Mouse (Mus musculus) forebrain, embryonic 12.5 days (tissue): ENCODE data around the gene Rbmxl2. TPM values are rescaled to one million over a fixed set of nuclear protein-coding genes. Genes with fewer than 3 reads are reported as not detected.

Source experiments
- ATAC-seq: fragments of 200-750 bp; cut with Nextera tagmentation; 2 replicates; pipeline ENCODE4 v1.8.0; 2017; ENCODE audit warnings: moderate TSS enrichment; ENCODE audit not compliant: low FRiP score
- H3K27ac ChIP-seq: fragments of 300-500 bp; sonication (generic); 2 replicates; pipeline ENCODE4 v1.5.1; 2016; ENCODE audit warnings: mild to moderate bottlenecking
- H3K27me3 ChIP-seq: fragments of 300-500 bp; sonication (generic); 2 replicates; pipeline ENCODE4 v1.6.1; 2016; ENCODE audit warnings: mild to moderate bottlenecking
- H3K36me3 ChIP-seq: fragments of 300-500 bp; sonication (generic); replicated peaks from 2 replicates; pipeline ENCODE4 v1.6.1; 2016; ENCODE audit warnings: mild to moderate bottlenecking
- H3K4me1 ChIP-seq: fragments of 300-500 bp; sonication (generic); 2 replicates; pipeline ENCODE4 v1.6.1; 2016
- H3K4me2 ChIP-seq: fragments of 300-500 bp; sonication (generic); 2 replicates; pipeline ENCODE4 v1.6.1; 2016; ENCODE audit warnings: mild to moderate bottlenecking, moderate library complexity
- H3K4me3 ChIP-seq: fragments of 300-500 bp; sonication (generic); replicated peaks from 2 replicates; pipeline ENCODE4 v1.5.1; 2016; ENCODE audit warnings: mild to moderate bottlenecking
- H3K9ac ChIP-seq: fragments of 300-500 bp; sonication (generic); 2 replicates; pipeline ENCODE4 v1.6.1; 2016; ENCODE audit warnings: mild to moderate bottlenecking
- H3K9me3 ChIP-seq: fragments of 300-500 bp; sonication (generic); 2 replicates; pipeline ENCODE4 v1.6.1; 2016
- WGBS: fragments of 180-500 bp; shearing (Covaris S2); methylation state at CpG from one replicate; pipeline ENCODE4 v1.1.7; 2016; 5-methylcytosine and 5-hydroxymethylcytosine counted together
- polyA plus RNA-seq: library from polyadenylated mRNA; unstranded; fragments of >200 nt; fragmentation: Nextera tagmentation; extraction: Ambion mirVana; gene quantifications from 2 replicates; pipeline ENCODE4 v1.2.1, GENCODE M21; 2016

Rbmxl2 gene
- not detected in 2 replicates for polyA plus RNA-seq

DNA sequence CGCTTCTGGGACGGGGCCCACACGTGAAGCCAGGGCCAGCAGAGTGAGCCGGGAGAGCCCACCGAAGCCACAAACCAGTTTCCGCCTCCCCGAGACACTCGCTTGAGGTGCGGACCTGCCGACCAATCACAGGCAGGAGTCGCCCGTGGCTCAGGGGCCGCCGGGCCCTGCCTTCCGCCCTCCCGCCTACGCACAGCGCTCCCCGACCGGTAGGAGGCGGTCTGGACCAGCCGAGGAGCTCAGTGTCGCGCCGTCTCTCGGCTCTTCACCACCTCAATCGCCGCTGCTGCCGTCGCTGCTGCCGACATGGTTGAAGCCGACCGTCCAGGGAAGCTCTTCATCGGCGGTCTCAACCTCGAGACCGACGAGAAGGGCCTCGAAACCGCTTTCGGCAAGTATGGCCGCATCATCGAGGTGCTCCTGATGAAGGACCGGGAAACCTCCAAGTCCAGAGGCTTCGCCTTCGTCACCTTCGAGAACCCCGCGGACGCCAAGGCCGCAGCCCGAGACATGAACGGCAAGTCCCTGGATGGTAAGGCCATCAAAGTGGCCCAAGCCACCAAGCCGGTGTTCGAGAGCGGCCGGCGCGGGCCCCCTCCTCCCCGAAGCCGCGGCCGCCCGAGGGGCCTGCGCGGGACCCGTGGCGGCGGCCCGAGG lies at the start of gene Rbmxl2:
Rbmxl2 (plus strand) TSS at position 242 of the 657 bp plus-strand sequence.
- ATAC-seq = no peak; the same call in 1 of the 2 replicates
- Histone ChIP-seq H3K4me3 (peak within 1 kb of the TSS; percentile 28), H3K9me3 (peaks cover 17% of the 10 kb centered on the region), H3K4me1 (no peaks in the 10 kb centered on the region), H3K27ac (no peak within 1 kb of the TSS), H3K36me3 (no peaks in the 10 kb centered on the region), H3K9ac (no peak within 1 kb of the TSS), H3K4me2 (peak within 1 kb of the TSS; percentile 13), H3K27me3 (peaks cover 29% of the 10 kb centered on the region)
- WGBS = 43% methylated on average over 70 of the region's 70 CpGs

DNA sequence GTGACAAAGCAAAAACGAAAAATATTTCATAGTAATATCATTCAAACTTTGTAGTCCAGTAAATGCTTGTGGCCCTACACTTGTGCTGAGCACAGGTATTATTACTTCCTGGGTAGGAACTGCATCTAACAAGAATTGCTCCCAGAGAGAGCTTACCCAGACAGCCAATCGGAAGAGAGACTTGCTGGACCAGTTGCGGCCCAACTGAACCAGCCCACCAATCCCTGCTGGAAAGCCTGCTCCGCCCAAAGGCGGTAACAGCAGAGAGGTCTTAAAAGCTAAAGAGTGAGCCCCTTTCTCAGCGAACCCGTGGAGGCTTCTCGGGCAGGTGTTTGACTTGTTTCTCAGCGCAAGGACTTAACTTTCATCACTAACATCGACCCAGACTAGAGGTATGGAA lies 42.6 kb upstream of the Rbmxl2 start, which contains the start of gene Nlrp14:
Nlrp14 (plus strand) TSS at position 301 of the 400 bp plus-strand sequence.
- no peaks in the 10 kb centered on the region for H3K9me3 ChIP-seq
- no peaks in the 10 kb centered on the region for H3K4me1 ChIP-seq
- 85% methylated on average over 10 of the region's 10 CpGs for WGBS
- H3K4me3 ChIP-seq = no peak within 1 kb of the TSS
- no peak within 1 kb of the TSS for H3K9ac ChIP-seq
- H3K36me3 ChIP-seq = no peaks in the 10 kb centered on the region
- H3K27ac ChIP-seq = no peak within 1 kb of the TSS
- no peak within 1 kb of the TSS for H3K4me2 ChIP-seq
- H3K27me3 ChIP-seq = no peaks in the 10 kb centered on the region
- ATAC-seq = no peak

DNA sequence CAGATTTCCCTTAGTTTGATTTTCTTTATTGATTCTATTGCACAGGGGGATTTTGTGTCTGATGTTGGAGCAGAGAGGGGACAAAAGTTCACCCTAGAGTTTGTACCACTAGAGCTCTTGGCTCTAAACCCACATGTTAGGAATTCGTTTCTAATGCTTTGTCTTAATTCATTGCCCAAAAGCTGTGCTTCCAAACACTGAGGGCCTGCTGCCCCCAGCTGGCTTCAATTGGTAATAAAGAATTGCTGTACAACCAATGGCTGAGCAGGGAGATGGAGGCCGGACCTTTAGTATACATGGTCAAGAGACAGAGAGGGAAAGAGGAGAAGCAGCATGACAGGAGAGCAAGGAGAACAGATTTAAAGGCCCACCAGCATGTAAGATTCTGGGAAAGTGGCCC lies 28.8 kb upstream of the Rbmxl2 start:
- no peaks in the 10 kb centered on the region for H3K9me3 ChIP-seq
- ATAC-seq = no peak
- H3K36me3 ChIP-seq = no peaks in the 10 kb centered on the region
- no peaks in the 10 kb centered on the region for H3K4me1 ChIP-seq
- H3K27me3 ChIP-seq = no peaks in the 10 kb centered on the region
- no peak overlapping the region for H3K27ac ChIP-seq
- no peak overlapping the region for H3K4me3 ChIP-seq
- H3K4me2 ChIP-seq = no peak overlapping the region
- no peak overlapping the region for H3K9ac ChIP-seq
- WGBS = 46% methylated on average over 2 of the region's 2 CpGs

DNA sequence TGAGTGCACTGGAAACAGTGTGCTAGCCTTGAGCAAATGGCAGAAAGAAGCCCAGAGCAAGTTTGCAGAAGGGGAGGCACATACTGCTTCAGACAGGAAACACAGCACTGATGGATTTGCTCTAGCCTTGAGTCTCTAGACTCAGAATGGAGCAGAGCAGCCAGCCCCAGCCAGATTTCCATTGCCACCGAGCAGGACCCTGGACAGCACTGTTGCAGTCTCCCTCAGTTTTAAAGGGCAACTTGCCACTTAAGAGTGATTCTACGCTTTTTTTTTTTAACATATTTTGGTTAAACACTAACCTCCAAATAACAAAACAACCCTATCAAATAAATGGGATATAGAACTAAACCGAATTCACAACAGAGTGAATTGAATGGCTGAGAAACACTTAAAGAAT lies 7.4 kb upstream of the Rbmxl2 start:
- no peak overlapping the region for H3K4me3 ChIP-seq
- no peaks in the 10 kb centered on the region for H3K27me3 ChIP-seq
- no peaks in the 10 kb centered on the region for H3K4me1 ChIP-seq
- no peak overlapping the region for H3K9ac ChIP-seq
- H3K9me3 ChIP-seq = no peaks in the 10 kb centered on the region
- no peaks in the 10 kb centered on the region for H3K36me3 ChIP-seq
- no peak for ATAC-seq
- no peak overlapping the region for H3K4me2 ChIP-seq
- 42% methylated on average over 3 of the region's 3 CpGs for WGBS
- no peak overlapping the region for H3K27ac ChIP-seq

DNA sequence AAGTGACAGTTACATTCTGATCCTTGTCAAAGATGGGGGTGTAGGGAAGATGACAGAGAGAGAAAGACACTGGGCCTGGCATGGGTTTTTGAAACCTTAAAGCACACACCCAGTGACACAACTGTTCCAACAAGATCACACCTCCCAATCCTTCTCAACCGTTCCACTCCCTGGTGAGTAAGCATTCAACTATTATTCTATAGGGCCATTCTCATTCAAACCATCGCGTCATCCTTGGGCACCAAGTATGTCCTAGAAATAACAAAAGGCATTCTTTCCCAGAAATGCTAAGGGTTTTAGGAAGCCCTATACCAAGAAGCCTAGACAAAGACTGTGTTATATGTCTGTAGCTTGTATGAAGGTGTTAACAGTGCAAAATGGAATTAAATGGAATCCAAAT lies 1.4 kb upstream of the Rbmxl2 start:
- H3K27me3 ChIP-seq = peaks cover 27% of the 10 kb centered on the region
- 75% methylated on average over 3 of the region's 3 CpGs for WGBS
- no peak overlapping the region for H3K27ac ChIP-seq
- H3K9me3 ChIP-seq = peaks cover 17% of the 10 kb centered on the region
- ATAC-seq = no peak
- no peak overlapping the region for H3K9ac ChIP-seq
- H3K4me3 ChIP-seq = no peak overlapping the region
- no peak overlapping the region for H3K4me2 ChIP-seq
- H3K36me3 ChIP-seq = no peaks in the 10 kb centered on the region
- no peaks in the 10 kb centered on the region for H3K4me1 ChIP-seq

DNA sequence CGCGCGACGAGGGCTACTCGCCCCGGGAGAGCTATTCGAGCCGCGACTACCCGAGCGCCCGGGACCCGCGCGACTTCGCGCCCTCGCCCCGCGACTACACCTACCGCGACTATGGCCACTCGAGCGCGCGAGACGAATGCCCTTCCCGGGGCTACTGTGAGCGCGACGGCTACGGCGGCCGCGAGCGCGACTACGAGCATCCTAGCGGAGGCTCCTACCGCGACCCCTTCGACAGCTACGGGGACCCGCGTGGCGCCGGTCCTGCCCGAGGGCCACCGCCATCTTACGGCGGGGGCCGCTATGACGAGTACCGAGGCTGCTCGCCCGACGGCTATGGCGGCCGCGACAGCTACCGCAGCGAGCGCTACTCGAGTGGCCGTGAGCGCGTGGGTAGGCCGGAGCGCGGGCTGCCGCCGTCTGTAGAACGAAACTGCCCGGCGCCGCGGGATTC lies 906 bp downstream of the Rbmxl2 start:
- H3K27ac ChIP-seq = no peak overlapping the region
- peaks cover 17% of the 10 kb centered on the region for H3K9me3 ChIP-seq
- peak; percentile 44 for ATAC-seq
- WGBS = 29% methylated on average over 64 of the region's 77 CpGs
- peak overlapping the region; percentile 13 for H3K4me2 ChIP-seq
- peaks cover 29% of the 10 kb centered on the region for H3K27me3 ChIP-seq
- H3K36me3 ChIP-seq = no peaks in the 10 kb centered on the region
- no peaks in the 10 kb centered on the region for H3K4me1 ChIP-seq
- H3K9ac ChIP-seq = no peak overlapping the region
- peak overlapping the region; percentile 28 for H3K4me3 ChIP-seq

DNA sequence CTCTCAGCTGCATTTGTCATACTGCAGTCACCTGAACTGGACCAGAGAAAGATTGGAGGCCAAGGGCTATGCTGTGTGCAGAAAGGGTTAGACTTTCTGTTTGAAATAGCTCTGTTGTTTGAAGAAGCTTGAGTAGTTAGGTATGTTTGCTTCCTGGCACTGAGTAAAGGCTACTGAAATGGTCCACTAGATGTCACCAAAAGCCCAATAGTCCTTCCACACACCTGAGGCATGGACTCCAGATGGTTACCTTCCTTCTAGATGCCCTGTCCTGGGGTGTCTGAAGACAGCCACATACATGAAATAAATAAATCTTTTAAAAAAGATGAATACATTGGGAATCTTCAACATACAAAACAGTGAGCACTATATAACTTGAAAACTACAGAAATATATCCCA lies 6.5 kb downstream of the Rbmxl2 start:
- no peak overlapping the region for H3K4me3 ChIP-seq
- H3K36me3 ChIP-seq = no peaks in the 10 kb centered on the region
- no peak overlapping the region for H3K27ac ChIP-seq
- no peaks in the 10 kb centered on the region for H3K4me1 ChIP-seq
- peaks cover 12% of the 10 kb centered on the region for H3K27me3 ChIP-seq
- no peak overlapping the region for H3K4me2 ChIP-seq
- H3K9ac ChIP-seq = no peak overlapping the region
- peak; percentile 75; the same call in 1 of the 2 replicates for ATAC-seq
- no peaks in the 10 kb centered on the region for H3K9me3 ChIP-seq

DNA sequence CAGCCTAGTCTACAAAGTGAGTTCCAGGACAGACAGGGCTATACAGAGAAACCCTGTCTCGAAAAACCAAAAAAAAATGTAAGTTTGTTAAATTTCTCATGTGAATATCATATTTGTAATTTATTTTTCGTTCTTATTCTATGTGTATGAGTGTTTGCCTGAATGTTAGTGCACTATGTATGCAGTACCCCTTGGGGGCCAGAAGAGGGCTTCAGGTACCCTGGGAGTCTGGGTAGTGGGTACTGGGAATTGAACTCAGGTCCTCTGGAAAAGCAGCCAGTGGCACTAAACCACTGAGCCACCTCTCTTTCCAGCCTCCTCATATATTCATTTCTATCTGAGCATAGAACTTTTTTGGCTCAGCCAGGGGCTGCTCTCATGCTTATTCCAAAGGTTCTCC lies 7.6 kb downstream of the Rbmxl2 start:
- Histone ChIP-seq H3K4me1 (no peaks in the 10 kb centered on the region), H3K4me2 (no peak overlapping the region), H3K27ac (no peak overlapping the region), H3K27me3 (0 out of 2 replicates have a peak, but pooled peaks cover 2% of the 10 kb centered on the region), H3K36me3 (no peaks in the 10 kb centered on the region), H3K9me3 (no peaks in the 10 kb centered on the region), H3K4me3 (no peak overlapping the region), H3K9ac (no peak overlapping the region)
- 75% methylated on average over 2 of the region's 2 CpGs for WGBS
- no peak for ATAC-seq

DNA sequence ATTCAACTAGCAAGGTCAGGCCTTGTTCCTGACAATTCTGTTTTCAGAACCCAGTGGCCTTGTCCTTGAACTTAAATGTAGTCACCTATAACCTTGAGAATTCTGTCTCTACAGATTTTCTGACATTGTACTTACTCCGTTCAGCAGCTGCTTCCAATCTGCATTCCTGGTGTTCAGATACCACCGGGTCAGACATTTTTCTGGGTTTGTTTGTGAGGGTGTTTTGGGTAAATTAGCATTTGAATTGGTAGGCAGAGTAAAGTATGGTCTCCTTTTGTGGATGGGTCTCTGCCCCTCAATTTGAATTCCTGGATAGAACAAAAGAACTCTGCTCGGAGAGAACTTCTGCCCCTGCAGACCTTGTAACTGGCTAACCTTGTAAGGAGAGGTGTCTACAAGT lies 27.6 kb downstream of the Rbmxl2 start:
- ATAC-seq = no peak

DNA sequence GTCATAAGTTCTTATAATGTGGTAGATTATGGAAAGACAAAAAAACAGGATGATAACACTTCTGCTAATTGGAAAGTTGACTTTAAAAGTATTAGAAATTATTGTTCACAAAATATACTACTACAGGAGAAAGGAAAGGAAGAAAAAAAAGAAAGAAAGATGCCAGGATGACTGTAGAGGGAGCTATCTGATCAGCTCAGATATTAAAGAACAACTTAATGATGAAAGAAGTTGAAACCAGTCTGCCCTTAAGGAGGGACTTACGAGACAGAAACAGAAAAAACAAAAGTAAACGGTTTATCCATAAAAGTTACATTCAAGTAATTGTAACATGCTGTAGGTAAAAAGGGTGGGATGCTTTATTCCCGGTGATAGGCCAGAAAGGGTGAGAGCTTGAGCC lies 28.3 kb downstream of the Rbmxl2 start:
- WGBS = 78% methylated on average over 3 of the region's 3 CpGs
- ATAC-seq = no peak

More for the DNA sequence above, 27.6 kb downstream of the Rbmxl2 start:
- Histone ChIP-seq H3K27ac (no peak overlapping the region), H3K4me3 (no peak overlapping the region), H3K27me3 (no peaks in the 10 kb centered on the region), H3K36me3 (no peaks in the 10 kb centered on the region), H3K4me1 (peaks cover 3% of the 10 kb centered on the region; the same call in 1 of the 2 replicates), H3K9me3 (no peaks in the 10 kb centered on the region), H3K9ac (no peak overlapping the region), H3K4me2 (no peak overlapping the region)
- WGBS = 6% methylated on average over 3 of the region's 3 CpGs

DNA sequence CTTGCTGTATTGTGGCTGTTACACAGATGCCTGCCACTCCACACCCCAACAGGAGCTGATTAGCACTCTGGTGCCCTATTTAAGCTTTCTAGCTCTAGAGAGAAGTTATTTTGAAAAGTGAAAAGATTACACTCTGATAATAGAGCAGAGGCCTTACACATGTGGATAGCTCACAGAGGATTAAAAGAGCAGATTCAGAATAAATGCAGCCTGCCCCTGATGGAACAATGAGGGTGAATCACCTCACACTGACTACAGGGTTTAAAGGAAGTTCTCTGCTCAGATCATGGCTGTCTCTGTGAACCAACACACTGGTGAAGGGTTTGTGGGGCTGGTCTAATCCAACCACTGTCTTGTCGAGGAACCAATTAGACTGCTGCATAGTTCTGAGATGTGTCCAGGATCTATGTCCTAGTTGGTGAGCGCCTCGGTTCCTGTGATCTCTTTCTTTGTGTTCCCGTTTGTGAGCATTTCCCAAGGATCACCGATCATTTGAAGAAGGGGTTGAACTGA lies 32.2 kb downstream of the Rbmxl2 start:
- H3K9me3 ChIP-seq = no peaks in the 10 kb centered on the region
- no peaks in the 10 kb centered on the region for H3K36me3 ChIP-seq
- ATAC-seq = no peak
- H3K4me3 ChIP-seq = no peak overlapping the region
- WGBS = 77% methylated on average over 5 of the region's 5 CpGs
- H3K4me2 ChIP-seq = no peak overlapping the region
- no peak overlapping the region for H3K27ac ChIP-seq
- no peaks in the 10 kb centered on the region for H3K27me3 ChIP-seq
- H3K4me1 ChIP-seq = peaks cover 3% of the 10 kb centered on the region; the same call in 1 of the 2 replicates
- no peak overlapping the region for H3K9ac ChIP-seq

More for the DNA sequence above, 28.3 kb downstream of the Rbmxl2 start:
- Histone ChIP-seq H3K27me3 (no peaks in the 10 kb centered on the region), H3K9ac (no peak overlapping the region), H3K4me3 (no peak overlapping the region), H3K27ac (no peak overlapping the region), H3K36me3 (no peaks in the 10 kb centered on the region), H3K9me3 (no peaks in the 10 kb centered on the region), H3K4me2 (no peak overlapping the region), H3K4me1 (peaks cover 3% of the 10 kb centered on the region; the same call in 1 of the 2 replicates)

DNA sequence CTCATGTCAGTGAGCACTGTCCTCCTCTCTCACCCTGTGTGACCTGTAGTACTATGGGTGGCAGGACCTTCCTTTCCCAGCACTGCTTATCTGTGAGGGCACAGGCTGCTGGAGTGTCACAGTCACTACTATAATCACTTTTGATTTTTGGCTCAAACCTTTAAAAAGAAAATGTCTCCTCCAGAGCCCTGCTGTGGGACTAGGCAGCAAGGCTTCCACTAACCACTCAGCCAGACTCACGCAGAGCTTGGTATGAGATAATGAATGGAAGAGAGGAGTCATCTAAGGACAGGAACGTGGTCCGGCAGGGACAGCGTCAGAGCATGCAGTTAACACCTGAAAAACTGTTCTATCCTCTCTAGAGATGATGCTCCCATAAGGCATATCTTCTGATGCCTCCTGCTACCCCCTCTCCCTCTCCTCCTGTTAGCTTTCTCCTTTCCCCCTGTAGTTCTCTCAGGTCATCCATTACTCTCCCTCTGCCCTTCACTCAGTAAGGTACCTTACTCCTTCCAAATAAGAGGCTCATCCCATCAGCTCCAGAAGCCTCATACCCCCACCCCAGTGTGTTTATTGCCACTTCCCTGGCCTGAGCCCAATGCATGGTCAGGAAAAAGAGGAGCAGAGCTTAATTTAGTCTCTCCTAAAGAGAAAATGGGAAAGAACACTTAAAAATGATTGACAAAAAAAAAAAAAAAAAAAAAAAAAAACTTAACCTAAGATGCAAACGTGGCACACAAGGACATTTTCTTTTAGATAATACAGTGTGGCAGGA lies 41.2 kb downstream of the Rbmxl2 start:
- no peak for ATAC-seq
- no peaks in the 10 kb centered on the region for H3K4me1 ChIP-seq
- no peaks in the 10 kb centered on the region for H3K36me3 ChIP-seq
- no peaks in the 10 kb centered on the region for H3K27me3 ChIP-seq
- H3K9ac ChIP-seq = no peak overlapping the region
- WGBS = 87% methylated on average over 5 of the region's 5 CpGs
- H3K9me3 ChIP-seq = no peaks in the 10 kb centered on the region
- H3K4me2 ChIP-seq = no peak overlapping the region
- H3K4me3 ChIP-seq = no peak overlapping the region
- no peak overlapping the region for H3K27ac ChIP-seq
